Mouse (Mus musculus) erythroblast, adult 5-6 weeks (primary cell): ENCODE results near the gene Syndig1l. TPM values are rescaled to one million over a fixed set of nuclear protein-coding genes. Genes with fewer than 3 reads are reported as not detected.

ENCODE experiments used
- ATAC-seq: replicated peaks from 2 replicates; pipeline ENCODE4 v1.8.0; 2016; ENCODE audit warnings: moderate number of reproducible peaks, mild to moderate bottlenecking, moderate TSS enrichment, inconsistent platforms; ENCODE audit not compliant: poor library complexity, low FRiP score, severe bottlenecking
- total RNA-seq, 2 experiments: library from RNA; stranded (forward) in 1 of 2; stranded (reverse) in 1 of 2; fragments of 150-400 nt in 1 of 2; fragments of 200-764, 138-1000 nt in 1 of 2; gene quantifications; 2 replicates each; pipeline versions ENCODE4 v1.2.3 to v1.2.4; 2015 to 2017; ENCODE audit warnings: low replicate concordance in 2 of 2

Syndig1l gene
- total RNA-seq (2015; ENCODE audit: low replicate concordance) (1.3 TPM in 1 of 2 replicates, not detected in the other), total RNA-seq (2017; ENCODE audit: low replicate concordance) (not detected in 2 replicates)

DNA sequence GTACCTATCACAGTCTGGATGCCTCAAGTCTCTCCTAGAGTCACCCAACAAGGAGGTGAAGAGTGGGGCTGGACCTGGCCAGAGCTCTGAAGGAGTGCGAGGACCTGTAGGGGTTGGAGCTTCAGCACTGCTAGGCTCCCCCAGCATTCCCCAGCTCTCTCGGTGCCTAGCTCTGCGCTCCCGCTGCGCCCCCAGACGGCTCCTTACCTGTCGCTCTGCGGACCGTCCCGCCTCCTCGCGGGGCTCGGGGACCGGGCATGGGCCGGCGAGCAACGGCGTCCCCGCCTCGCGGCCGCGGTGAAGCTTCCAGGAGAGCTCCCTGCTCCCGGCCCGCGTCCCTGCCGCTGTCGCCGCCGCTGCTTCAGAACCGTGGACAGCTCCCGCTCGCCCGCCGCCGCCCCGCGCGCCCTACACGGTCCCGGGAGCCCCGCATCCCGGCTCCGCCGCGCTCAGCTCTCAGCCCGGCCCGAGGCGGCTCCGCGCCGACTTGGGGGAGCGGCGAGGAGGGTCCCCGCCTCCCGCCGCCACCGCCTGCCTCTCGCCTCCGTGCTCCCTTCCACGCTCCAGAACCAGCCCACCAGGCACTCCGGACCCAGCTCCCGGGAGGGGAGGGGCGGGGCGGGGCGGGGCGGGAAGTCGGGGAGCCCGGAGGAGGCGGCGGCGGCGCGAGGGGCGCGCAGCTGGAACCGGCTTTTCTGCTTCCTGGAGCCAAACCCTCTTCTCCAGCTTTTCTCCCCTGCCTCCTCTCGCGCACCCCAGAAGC, at the start of gene Syndig1l:
Syndig1l (minus strand) TSS at position 513 of the 763 bp plus-strand sequence.
- ATAC-seq = no peak

DNA sequence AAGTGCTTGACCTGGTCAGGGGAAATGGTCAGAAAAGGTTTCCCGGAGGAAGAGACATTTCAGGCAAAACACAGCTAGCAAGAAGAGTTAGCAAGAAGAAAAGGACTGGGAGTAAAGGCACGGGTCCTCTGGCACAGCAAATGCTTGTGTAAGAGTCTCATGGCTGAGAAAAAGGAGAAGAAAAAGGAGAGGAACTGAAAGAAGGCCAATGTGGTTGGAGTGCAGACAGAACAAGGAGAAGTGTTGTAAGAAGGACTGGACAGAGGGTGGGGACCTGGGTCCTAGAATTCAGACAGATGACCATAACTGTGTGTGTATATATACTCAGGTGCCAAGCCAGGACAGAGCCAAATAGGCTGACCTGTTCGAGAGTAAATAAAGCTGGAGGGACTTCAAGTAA, 49.5 kb upstream of the Syndig1l start:
- no peak for ATAC-seq

GRCm38 (mm10) chr12:84745700-84746099, 47.1 kb upstream of the Syndig1l start:
- no peak for ATAC-seq

DNA sequence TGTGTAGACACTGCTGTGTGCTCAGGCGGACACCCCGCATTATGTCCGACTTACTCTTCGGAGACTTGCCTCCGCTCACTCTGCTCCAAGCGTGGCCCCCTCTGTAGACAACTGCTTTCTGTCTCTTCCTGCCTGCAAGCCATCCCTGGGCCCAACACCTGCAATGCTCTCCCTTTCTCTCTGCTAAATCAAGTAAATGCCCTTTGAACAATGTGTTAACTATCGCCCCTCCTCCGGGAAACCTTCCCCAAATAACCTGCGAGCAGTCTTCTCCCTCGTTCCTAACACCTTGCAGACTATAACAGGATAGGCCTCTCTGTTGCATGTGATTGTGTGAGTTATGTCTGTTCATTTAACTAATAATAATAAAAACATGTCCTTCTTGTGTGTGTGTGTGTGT, 44.9 kb upstream of the Syndig1l start:
- no peak for ATAC-seq

DNA sequence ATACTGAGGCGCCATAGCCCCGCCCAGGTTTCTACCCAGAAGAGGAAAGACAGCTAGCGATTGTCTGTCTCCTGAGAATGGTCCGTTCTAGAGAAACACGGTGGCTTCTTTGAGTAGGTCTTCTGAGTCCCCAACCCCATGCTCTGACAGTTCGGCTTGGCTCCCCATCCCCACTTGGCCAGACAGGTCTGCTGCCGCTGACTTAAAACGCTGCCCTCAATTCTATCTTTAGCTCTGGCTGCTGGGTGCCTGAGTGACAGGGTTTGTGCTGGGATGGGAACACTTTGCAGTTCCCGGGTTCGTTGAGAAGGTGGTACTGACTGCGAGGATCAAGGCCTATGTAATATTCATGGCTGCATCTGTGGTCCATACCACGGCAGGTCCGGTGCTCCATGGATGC, 34.7 kb upstream of the Syndig1l start:
- no peak for ATAC-seq

DNA sequence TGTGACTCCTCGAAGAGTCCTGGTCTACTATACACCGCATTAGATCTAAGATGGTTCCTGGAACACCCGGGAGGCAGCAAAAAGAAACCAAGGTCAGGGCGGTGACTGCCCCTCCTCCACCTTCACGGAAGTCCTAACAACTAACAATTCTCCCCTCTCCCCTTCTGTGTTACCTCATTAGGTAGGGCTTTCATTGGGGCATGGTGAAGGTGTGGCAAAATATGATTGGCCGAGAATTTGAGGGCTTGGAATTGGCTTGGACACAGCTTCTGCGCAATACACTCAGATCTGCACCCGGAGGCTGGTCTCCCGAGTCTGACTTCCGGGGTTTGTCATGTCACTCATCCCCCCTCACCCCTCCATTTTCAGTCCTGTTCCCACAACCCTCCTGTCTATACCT, 29.8 kb upstream of the Syndig1l start:
- no peak for ATAC-seq

DNA sequence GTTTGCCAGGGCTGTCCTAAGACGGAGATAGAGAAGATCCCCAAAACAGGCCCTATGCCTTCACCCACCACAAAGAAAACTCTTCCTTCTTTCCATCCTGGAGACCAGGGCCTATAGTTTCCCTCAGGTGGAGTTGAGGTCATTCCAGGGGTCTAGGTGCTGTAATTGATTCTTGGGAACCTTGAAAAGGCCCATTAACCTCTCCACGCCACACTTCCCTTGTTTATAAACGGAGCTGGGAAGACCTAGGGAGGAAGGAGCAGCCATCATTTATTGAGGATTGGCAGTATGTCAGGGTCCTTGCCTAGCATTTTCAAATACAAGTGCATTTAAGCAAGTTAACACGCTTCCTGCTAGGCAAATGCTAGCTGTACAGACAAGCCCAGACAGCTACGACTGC, 28.8 kb upstream of the Syndig1l start:
- ATAC-seq = no peak

DNA sequence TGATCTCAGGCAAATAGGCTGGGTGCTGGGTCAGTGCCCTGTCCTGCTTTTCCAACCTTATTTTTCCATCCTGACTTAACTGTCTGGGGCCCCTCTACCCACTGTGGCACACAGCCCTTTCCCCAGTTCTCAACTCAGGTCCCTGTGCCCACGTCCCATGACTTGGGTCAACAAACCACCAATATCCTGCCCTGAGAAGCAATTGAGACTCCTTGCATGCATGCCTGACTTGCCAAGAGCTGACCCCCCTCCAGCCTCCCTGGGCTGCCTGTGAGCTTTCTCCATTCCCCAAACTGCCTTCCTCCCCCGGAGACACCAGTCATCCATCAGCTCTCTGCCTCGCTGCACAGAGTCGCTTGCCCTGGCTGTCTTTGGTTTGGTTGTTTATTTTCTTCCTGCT, 28.4 kb upstream of the Syndig1l start:
- ATAC-seq = no peak

- no peak for ATAC-seq
Observed at GRCm38 (mm10) chr12:84726391-84726790, 27.8 kb upstream of the Syndig1l start.

DNA sequence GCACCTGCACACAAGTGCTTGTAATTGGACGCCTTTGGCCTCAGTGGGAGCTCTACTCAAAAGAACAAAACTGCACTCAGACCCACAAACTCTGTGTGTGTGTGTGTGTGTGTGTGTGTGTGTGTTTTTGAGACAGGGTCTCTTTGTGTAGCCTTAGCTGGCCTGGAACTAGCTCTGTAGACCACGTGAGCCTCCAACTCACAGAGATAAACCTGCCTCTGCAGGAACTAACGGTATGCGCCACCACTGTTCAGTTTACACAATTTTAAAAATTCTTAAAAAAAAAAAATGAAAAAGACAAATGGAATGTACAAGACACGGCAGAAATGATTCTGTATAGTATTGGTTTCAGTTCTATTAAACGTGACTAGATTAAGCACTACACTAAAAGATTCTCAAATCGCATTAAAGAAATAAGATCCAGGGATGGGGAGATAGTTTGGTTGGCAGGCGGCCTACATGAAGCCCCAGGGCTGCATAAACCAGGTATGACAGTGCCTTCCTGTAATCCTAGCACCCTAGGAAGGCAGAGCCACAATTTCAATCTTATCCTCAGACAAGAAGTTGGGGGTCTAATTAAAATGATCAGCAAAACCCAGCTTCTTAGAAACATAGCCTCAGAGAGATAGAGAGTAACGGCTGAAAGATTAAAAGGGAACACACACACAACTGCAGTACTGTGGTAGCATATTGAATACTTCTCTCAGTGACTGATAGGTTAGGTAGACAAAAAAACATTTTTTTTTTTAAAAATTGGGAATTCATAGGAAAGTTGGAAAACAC, 20.0 kb upstream of the Syndig1l start:
- ATAC-seq = no peak

DNA sequence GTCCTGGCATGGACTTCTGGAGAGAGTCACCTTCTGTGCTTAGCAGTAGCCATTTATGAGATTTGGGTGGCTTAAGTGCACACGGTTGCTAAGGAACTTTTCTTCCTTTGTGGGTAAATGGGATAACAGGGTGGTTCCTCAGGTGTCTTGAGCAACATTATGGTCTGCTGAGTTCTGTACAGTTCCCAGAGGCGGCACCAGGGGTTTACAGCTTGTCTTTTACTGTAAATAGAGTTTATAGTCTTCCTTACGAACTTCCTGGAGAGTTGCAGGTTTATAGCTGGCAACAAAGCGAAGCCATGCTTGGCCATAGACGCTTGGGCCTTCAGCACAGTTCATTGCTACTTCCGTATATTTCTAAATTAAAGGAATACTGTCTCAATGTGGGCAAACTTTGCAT, 15.9 kb upstream of the Syndig1l start:
- ATAC-seq = no peak

- peak; percentile 64; the same call in 1 of the 2 replicates for ATAC-seq
Observed at GRCm38 (mm10) chr12:84709842-84710439, 11.3 kb upstream of the Syndig1l start.

DNA sequence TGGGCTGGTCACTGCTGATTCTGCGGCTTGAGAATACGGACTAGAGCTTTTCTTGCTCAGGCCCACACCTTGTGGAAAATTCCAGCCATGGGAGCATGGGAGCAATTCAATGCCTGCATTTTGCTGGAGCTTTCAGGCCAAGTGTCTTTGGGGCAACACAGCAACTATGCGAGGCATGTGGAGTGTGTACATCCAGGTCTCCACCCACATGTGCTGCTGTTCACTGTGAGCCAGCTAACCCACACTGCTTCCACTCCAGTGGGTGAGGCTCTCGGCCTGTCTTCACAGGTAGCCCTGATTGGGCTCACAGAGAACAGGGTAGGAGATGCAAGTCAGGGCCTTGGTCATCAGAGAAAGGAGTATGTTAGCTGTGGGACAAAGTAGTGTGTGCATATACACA, 9.2 kb upstream of the Syndig1l start:
- no peak for ATAC-seq

- ATAC-seq = no peak
Observed at GRCm38 (mm10) chr12:84706886-84707285, 8.3 kb upstream of the Syndig1l start.

DNA sequence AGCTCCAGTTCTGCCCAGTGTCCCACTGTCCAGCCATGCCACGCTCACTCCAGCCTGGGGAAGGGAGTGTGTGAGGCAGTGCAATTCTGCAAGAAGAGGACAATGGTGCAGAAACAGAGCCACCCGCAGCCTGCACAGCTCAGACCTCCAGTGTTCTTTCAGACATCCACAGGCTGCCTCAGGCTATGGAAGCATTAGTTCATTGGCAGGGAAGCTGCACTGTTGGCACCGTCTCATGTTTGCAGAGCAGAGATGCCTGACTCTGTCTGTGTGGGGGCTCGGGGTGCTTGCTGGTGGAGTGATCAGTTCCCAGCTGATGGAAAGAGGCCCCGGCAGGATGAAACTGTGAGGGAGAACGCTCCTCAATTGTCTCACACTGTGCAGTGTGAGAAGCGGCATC, 4.0 kb upstream of the Syndig1l start:
- no peak for ATAC-seq

GRCm38 (mm10) chr12:84692141-84692540, 6.5 kb downstream of the Syndig1l start:
- no peak for ATAC-seq

DNA sequence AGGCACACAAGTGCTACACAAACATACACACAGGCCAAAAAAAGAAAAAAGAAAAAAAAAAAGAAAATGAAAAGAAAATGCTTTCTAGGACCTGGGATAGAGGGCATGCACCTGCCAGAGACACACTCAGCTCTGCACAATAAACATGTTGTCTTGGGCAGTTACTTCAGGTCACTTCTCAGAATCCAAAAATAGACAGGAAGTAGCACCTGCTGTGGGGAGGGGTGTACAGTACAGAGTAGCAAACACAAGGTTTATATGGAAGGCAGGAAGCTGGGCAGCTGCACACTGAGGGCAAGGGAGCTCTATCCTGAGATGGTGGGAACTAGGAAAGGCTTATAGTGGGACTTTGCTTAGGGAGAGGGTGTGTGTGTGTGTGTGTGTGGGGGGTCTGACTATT, 7.3 kb downstream of the Syndig1l start:
- no peak for ATAC-seq

DNA sequence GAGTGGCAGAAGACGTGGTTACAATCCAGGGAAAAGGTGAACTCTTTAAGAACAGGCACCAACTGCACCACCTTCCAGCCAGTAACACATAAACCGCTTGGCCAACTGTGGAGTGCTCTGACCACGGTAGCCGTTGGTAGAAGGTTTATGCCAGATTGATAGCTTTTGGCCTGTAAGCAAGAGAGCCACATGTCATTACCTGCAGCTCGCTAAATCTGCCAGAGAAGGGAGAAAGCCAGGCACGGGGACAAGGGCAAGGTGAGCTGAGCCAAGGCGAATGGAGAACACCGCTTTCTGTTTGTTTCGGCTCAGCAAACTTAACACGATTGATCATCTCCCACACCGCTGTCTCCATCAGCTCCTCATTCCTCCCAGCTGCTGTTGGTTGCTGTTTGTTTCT, 9.6 kb downstream of the Syndig1l start:
- ATAC-seq = no peak

DNA sequence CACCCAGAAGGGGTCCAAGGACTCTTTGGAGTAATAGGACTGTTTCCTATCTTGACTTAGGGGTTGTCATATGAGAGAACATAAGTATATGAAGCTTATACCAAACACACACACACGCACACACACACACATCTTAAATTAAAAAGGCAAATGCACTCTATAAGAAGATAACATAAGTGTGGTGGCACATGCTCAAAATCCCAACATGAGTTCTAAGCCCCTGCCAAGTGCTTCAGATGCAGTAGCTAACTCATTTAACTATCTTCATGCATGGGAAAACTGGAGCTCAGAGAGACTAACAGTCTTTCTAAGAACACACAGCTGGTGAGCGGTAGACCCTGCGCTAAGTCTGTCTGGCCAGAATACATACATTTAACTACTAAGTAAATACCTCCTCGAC, 11.1 kb downstream of the Syndig1l start:
- no peak for ATAC-seq

- no peak for ATAC-seq
Observed at GRCm38 (mm10) chr12:84686176-84686575, 12.5 kb downstream of the Syndig1l start.

DNA sequence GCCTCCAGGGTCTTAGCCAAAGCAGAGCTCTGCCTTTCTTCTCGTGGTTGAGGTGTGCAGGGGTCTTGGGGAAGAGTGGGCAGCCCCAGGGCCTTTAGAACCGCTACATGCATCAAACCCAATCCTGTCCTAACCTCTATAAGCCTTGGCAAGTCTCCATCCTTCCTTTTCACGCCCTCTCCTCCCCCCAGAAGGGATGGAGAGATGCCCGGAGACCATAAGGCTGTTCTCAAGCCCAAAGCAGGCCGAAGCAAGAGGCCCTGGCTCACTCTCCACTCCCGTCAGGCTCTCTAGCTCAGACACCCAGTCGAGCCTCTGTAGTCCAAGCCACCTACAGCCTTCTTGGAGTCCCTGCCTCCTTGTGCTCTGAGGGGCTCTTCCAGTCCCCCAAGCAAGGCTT, 14.1 kb downstream of the Syndig1l start:
- ATAC-seq = no peak
